In genomic region chr3:120473645-120474038, GRCm38 (mm10) we compare ENCODE assay signal across 7 mouse cellular contexts.
DNase-seq lines count a peak whose midpoint lies in the region; ATAC-seq lines count a peak whose summit lies in the region.

No protein-coding gene starts in this region.

- peak; percentile 37; the same call in 1 of the 2 replicates for ATAC-seq in forebrain, embryonic 12.5 days (ENCODE audit: low FRiP score)
- ATAC-seq in hindbrain, embryonic 11.5 days (ENCODE audit: low FRiP score), result no peak
- ATAC-seq in liver, embryonic 12.5 days, result no peak

- no peak overlapping the region for H3K9ac ChIP-seq in forebrain, embryonic 12.5 days
- no peak overlapping the region for H3K9ac ChIP-seq in hindbrain, embryonic 11.5 days (ENCODE audit: low read depth, low read length)
- H3K9ac ChIP-seq in liver, embryonic 12.5 days, result no peak overlapping the region

- peak; percentile 14 for DNase-seq in adipocyte (ENCODE audit: low spot score)
- DNase-seq in adrenal gland, postnatal 14 days, result peak; percentile 66
- peak; percentile 36 for DNase-seq in hindbrain, embryonic 11.5 days (ENCODE audit: low spot score)
- peak; percentile 26 to 68 for DNase-seq in left cerebral cortex, adult 9 months (ENCODE audit: low spot score in 2 of 2)
- peak; percentile 41 for DNase-seq in ovary, postnatal 36 days (ENCODE audit: low spot score)

- H3K27ac ChIP-seq in forebrain, embryonic 12.5 days, result no peak overlapping the region
- H3K27ac ChIP-seq in hindbrain, embryonic 11.5 days (ENCODE audit: low read depth, low read length), result no peak overlapping the region
- no peak overlapping the region for H3K27ac ChIP-seq in liver, embryonic 12.5 days

- no peak overlapping the region for H3K4me2 ChIP-seq in forebrain, embryonic 12.5 days
- no peak overlapping the region for H3K4me2 ChIP-seq in hindbrain, embryonic 11.5 days (replicated peaks; ENCODE audit: low read depth, low read length)
- H3K4me2 ChIP-seq in liver, embryonic 12.5 days, result no peak overlapping the region

- no peaks in the 10 kb centered on the region for H3K36me3 ChIP-seq in forebrain, embryonic 12.5 days (replicated peaks)
- H3K36me3 ChIP-seq in hindbrain, embryonic 11.5 days (ENCODE audit: control insufficient read depth, insufficient read depth, low read length), result no peaks in the 10 kb centered on the region
- H3K36me3 ChIP-seq in liver, embryonic 12.5 days, result no peaks in the 10 kb centered on the region

- WGBS in forebrain, embryonic 12.5 days, result 62% methylated on average over 2 of the region's 2 CpGs
- WGBS in hindbrain, embryonic 11.5 days, result 86% methylated on average over 2 of the region's 2 CpGs
- 28% methylated on average over 2 of the region's 2 CpGs for WGBS in liver, embryonic 12.5 days (ENCODE audit: insufficient replicate concordance)

- H3K27me3 ChIP-seq in forebrain, embryonic 12.5 days, result no peaks in the 10 kb centered on the region
- H3K27me3 ChIP-seq in hindbrain, embryonic 11.5 days (ENCODE audit: control insufficient read depth, insufficient read depth, low read length), result no peaks in the 10 kb centered on the region
- no peaks in the 10 kb centered on the region for H3K27me3 ChIP-seq in liver, embryonic 12.5 days (replicated peaks)

- no peak overlapping the region for H3K4me3 ChIP-seq in forebrain, embryonic 12.5 days (replicated peaks)
- no peak overlapping the region for H3K4me3 ChIP-seq in hindbrain, embryonic 11.5 days (ENCODE audit: low read depth, low read length)
- H3K4me3 ChIP-seq in liver, embryonic 12.5 days, result no peak overlapping the region

- H3K9me3 ChIP-seq in forebrain, embryonic 12.5 days, result no peaks in the 10 kb centered on the region
- H3K9me3 ChIP-seq in hindbrain, embryonic 11.5 days (ENCODE audit: control insufficient read depth, low read length), result no peaks in the 10 kb centered on the region
- H3K9me3 ChIP-seq in liver, embryonic 12.5 days (replicated peaks), result no peaks in the 10 kb centered on the region

- peaks cover 20% of the 10 kb centered on the region for H3K4me1 ChIP-seq in forebrain, embryonic 12.5 days
- no peaks in the 10 kb centered on the region for H3K4me1 ChIP-seq in hindbrain, embryonic 11.5 days (replicated peaks; ENCODE audit: control insufficient read depth, insufficient read depth, low read length)
- no peaks in the 10 kb centered on the region for H3K4me1 ChIP-seq in liver, embryonic 12.5 days

Comparison
In these comparisons a context has a peak if more than half of its experiments do, and no peak if none do; other contexts are left out.
1. DNase-seq: peak in every context shown above with its lines; median percentile 66 in adrenal gland, postnatal 14 days; 47 in left cerebral cortex, adult 9 months; 41 in ovary, postnatal 36 days; 36 in hindbrain, embryonic 11.5 days; 14 in adipocyte.